Mouse (Mus musculus): ENCODE results near the gene Dnajc3.
"Not testable (repeated sequence)": the region's sequence is repeated elsewhere in the genome, so short reads cannot be mapped to it uniquely, and the experiment has no call there.

The Dnajc3 gene

GRCm38 (mm10) chr14:118982429-118983045 is 44.8 kb downstream of the Dnajc3 start:
- DNase-seq (ENCODE audit: low spot score): not testable (repeated sequence)

GRCm38 (mm10) chr14:118983396-118983795 is 45.6 kb downstream of the Dnajc3 start:
- DNase-seq (ENCODE audit: low spot score): no peak

- no peak for DNase-seq (ENCODE audit: low spot score)
Measured at GRCm38 (mm10) chr14:118984161-118984560, 46.4 kb downstream of the Dnajc3 start.

- DNase-seq (ENCODE audit: low spot score): peak; percentile 63
Measured at GRCm38 (mm10) chr14:118986653-118987522, 49.1 kb downstream of the Dnajc3 start.

GRCm38 (mm10) chr14:118987523-118988496 is 50.0 kb downstream of the Dnajc3 start:
- DNase-seq (ENCODE audit: low spot score): no peak

- DNase-seq (ENCODE audit: low spot score): no peak
Measured at GRCm38 (mm10) chr14:118995226-118995925, 57.6 kb downstream of the Dnajc3 start.

GRCm38 (mm10) chr14:119003320-119003719 is 65.5 kb downstream of the Dnajc3 start:
- DNase-seq (ENCODE audit: low spot score): no peak

- DNase-seq (ENCODE audit: low spot score): no peak
Measured at GRCm38 (mm10) chr14:119005834-119006233, 68.1 kb downstream of the Dnajc3 start.

GRCm38 (mm10) chr14:119006441-119007102 is 68.8 kb downstream of the Dnajc3 start:
- DNase-seq (ENCODE audit: low spot score): no peak

- DNase-seq (ENCODE audit: low spot score): peak; percentile 89
Measured at GRCm38 (mm10) chr14:119007103-119007951, 69.6 kb downstream of the Dnajc3 start.

GRCm38 (mm10) chr14:119008031-119008590 is 70.3 kb downstream of the Dnajc3 start:
- no peak for DNase-seq (ENCODE audit: low spot score)

GRCm38 (mm10) chr14:119009531-119009930 is 71.8 kb downstream of the Dnajc3 start:
- DNase-seq (ENCODE audit: low spot score): no peak

- no peak for DNase-seq (ENCODE audit: low spot score)
Measured at GRCm38 (mm10) chr14:119012607-119013431, 75.0 kb downstream of the Dnajc3 start.

GRCm38 (mm10) chr14:119013549-119013948 is 75.8 kb downstream of the Dnajc3 start:
- no peak for DNase-seq (ENCODE audit: low spot score)

- DNase-seq (ENCODE audit: low spot score): no peak
Measured at GRCm38 (mm10) chr14:119025889-119026288, 88.1 kb downstream of the Dnajc3 start.

- DNase-seq (ENCODE audit: low spot score): peak; percentile 55
Measured at GRCm38 (mm10) chr14:119027130-119027529, 89.4 kb downstream of the Dnajc3 start.

- no peak for DNase-seq (ENCODE audit: low spot score)
Measured at GRCm38 (mm10) chr14:119027675-119028253, 90.0 kb downstream of the Dnajc3 start.

Measured in urinary bladder, postnatal 25 days (tissue).